Mouse (Mus musculus): ENCODE results near the gene Akap13. TPM values are rescaled to one million over a fixed set of nuclear protein-coding genes. Genes with fewer than 3 reads are reported as not detected.
"Not testable (repeated sequence)": the region's sequence is repeated elsewhere in the genome, so short reads cannot be mapped to it uniquely, and the experiment has no call there.

Akap13 gene
- total RNA-seq, 2 experiments from 2014 or later, result 61.0 to 79.5 TPM

DNA sequence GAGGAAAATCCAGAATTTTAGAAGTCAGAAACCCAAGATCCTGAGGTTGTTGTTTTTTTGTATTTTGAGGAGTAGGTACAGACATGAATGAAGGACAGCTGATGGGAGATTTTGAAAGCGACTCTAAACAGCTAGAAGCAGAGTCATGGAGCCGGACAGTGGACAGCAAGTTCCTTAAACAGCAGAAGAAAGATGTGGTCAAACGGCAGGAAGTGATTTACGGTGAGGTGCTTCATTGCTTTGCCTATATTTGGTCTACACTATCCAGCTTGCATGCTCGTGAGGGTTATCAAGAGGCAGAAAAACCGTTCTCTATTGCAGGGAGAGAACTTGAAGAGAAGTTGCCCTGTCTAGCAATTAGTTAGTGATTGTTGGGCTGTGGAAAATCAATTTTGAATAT is 270.6 kb downstream of the Akap13 start:
- intact Hi-C loops (cut with DNase I), result loop anchor here (2.0 kb wide), 1 partner anchor 25 kb away; no protein-coding TSS in a partner anchor
- no peak for DNase-seq (ENCODE audit: low spot score)

GRCm38 (mm10) chr7:75726867-75727266 is 271.5 kb downstream of the Akap13 start:
- no peak for DNase-seq (ENCODE audit: low spot score)
- intact Hi-C loops (cut with DNase I), result no loop called here

GRCm38 (mm10) chr7:75729652-75730051 is 274.3 kb downstream of the Akap13 start:
- DNase-seq (ENCODE audit: low spot score), result no peak
- intact Hi-C loops (cut with DNase I), result loop anchor here (5.0 kb wide), 1 partner anchor 87 kb away; no protein-coding TSS in a partner anchor

DNA sequence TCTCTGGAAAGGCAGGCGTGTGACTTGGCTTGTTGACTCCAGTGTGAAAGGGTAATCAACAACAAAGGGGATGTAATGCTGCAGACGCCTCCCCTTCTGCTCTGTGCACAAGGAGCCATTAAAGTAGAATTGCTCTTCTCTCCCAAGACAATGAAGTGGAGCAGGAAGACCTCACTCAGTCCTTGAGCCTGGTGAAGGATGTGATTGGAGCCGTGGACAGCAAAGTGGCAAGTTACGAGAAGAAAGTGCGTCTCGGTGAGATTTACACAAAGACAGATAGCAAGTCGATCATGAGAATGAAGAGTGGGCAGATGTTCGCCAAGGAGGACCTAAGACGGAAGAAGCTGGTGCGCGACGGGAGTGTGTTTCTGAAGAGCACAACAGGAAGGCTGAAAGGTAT is 274.9 kb downstream of the Akap13 start:
- no peak for DNase-seq (ENCODE audit: low spot score)
- intact Hi-C loops (cut with DNase I), result loop anchor here (5.0 kb wide), 1 partner anchor 88 kb away; no protein-coding TSS in a partner anchor

GRCm38 (mm10) chr7:75731951-75732350 is 276.6 kb downstream of the Akap13 start:
- no peak for DNase-seq (ENCODE audit: low spot score)
- intact Hi-C loops (cut with DNase I), result loop anchor here (5.0 kb wide), 1 partner anchor 90 kb away; no protein-coding TSS in a partner anchor

GRCm38 (mm10) chr7:75733166-75733565 is 277.8 kb downstream of the Akap13 start:
- intact Hi-C loops (cut with DNase I), result loop anchor here (5.0 kb wide), 1 partner anchor 91 kb away; no protein-coding TSS in a partner anchor
- DNase-seq (ENCODE audit: low spot score), result no peak

GRCm38 (mm10) chr7:75739075-75739725 is 283.9 kb downstream of the Akap13 start:
- DNase-seq (ENCODE audit: low spot score), result peak; percentile 14

DNA sequence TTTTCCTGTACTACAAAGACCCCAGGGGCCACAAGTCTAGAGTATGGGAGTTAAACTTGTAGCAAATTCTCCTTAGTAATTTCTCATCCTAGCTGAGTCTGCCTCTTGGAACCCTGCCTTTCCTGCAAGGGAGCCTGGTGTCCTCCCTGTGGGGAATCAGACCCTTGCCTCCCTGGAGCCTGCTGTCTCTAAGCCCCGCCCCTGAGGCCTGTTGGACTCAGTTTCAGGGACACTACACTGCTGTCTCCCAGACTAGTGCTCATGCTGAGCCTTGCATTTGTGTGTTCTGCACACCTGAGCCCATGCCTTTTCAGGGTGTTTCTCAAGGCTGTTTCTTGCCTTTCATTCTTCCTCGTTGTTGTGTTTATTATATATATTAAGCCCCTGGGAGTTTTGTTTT is 289.2 kb downstream of the Akap13 start:
- no peak for DNase-seq (ENCODE audit: low spot score)
- intact Hi-C loops (cut with DNase I), result loop anchor here (5.0 kb wide), 1 partner anchor 83 kb away; no protein-coding TSS in a partner anchor

More at GRCm38 (mm10) chr7:75739075-75739725, 283.9 kb downstream of the Akap13 start:
- intact Hi-C loops (cut with DNase I), result loop anchor here (2.0 to 5.0 kb wide), 2 partner anchors 142 to 172 kb away; no protein-coding TSS in a partner anchor

DNA sequence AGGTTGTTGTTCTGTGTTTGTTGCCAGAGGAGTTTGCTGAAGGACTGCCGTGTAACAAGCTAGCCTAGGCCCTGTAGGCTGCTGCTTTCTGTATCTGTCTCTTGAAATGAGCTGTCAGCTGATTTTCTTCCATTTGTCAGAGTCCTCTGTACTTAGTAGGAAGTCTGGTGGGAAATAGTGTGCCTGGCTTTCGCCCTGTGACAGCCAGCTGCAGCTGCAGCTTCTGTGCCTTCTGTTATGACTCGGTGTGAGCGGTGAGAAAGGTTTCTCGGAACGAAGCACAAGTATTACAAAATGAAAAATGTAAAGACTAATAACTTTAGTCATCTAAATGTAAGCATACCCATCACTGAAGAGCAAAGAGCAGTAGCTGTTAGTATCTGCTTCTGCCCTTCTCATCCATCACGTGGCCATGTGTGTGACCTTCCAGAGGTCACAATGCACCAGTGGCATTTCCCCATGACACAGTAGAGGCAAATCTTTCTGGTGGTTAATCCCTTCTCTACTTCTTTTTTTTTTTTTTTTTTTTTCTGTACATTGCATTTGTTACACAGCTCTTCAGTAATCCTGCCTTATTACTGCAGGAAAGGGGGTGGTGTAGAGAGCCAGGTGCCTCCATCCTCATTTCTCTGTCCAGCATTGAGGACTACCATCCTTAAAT is 289.8 kb downstream of the Akap13 start:
- no peak for DNase-seq (ENCODE audit: low spot score)
- intact Hi-C loops (cut with DNase I), result loop anchor here (5.0 kb wide), 1 partner anchor 82 kb away; no protein-coding TSS in a partner anchor

DNA sequence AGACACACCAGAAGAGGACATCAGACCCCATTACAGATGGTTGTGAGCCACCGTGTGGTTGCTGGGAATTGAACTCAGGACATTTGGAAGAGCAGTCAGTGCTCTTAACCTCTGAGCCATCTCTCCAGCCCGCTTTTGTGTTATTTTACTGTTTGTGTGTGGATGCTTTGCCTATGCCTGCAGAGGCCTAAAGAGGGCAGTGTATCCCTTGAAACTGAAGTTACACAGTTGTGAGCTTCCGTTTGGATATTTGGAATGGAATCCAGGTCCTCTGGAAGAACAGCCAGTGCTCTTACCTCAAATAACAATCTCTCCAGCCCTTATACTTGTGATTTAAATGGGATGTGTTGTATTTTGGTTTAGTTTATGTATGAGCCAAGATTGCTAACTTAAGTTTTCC is 290.6 kb downstream of the Akap13 start:
- intact Hi-C loops (cut with DNase I); DNase-seq (ENCODE audit: low spot score): not testable (repeated sequence)

DNA sequence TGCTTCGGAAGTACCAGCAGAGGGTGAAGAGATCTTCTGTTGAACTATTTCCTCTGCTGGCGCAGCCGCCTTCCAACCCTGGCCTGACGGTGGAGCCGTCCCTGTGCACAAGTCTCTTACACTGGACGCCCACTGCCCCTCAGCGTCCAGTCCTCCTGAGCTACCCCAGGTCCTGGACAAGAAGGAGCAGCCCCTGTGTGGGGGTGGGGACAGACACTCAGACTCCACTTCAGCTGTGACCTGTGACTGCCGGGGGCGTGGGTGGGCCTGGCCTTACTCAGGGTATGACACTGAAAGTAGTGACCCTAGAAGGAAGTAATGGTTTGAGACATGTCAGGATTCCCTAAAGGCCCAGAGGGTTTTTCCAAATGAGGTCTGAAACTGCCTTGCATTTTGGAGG is 295.2 kb downstream of the Akap13 start:
- intact Hi-C loops (cut with DNase I), result no loop called here
- DNase-seq (ENCODE audit: low spot score), result no peak

DNA sequence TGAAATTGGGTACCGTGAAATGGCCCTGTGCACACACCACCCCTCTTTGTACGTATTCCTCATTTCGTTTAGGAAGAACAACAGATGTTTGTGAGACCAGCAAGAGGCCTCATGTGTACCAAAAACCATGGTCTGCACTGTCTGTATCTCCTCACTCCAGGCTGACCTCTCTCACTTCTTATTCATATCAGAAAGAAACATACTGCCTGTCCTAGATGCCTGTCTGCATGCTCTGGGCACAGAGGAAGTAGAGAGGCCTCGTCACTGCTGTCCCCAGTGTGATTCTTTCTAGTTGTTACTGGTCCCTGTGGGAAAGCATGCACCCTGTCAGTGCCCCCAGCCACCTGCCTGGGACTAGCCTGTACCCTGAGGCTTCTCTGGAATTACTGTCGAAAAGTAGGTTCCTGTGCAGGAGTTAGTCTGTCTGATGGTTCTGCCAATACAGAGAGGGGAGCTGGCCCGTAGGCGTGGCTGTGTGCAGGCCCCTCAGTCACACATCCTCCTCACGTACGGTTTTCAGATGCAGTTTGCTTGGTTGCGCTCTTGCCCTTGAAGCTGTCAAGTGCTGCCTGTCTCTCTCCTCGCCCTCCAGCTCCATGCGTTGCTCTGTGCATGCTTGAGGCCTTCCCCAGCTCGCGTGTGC is 295.9 kb downstream of the Akap13 start:
- DNase-seq (ENCODE audit: low spot score), result no peak
- intact Hi-C loops (cut with DNase I), result no loop called here

DNA sequence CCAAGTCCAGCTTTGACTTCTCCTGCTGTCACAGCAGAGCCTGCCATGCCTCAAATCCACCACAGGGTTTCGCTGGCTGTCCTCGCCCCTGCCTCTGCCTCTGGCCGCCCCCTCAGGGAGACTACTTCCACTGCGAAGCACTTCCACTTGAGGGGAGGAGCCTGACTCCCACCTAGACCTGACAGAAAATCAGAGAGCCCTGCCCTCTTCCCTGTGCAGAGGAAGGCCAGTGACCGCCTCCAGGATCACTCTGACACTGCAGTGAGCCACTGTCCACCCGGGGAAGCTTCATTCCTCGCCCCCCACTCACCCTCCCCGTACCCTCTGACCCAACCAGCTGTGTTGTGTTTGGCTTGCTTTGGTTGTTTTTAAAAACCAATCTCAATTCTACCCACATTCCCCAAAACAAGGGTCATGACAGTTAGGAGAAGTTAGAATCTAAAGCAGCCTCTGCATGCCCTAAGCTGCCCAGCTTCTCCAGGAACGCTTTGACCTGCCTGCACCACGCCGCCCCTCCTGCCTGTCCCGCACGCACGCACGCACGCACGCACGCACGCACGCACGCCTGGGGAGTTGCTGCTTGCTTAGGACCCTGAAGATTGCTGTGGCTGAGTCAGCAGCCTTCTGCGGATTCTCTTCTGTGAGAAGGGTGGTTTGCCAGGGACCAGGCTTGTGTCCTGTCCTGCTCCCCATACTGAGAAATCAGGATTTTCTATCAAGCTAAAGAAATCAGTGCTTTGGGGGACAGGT is 297.3 kb downstream of the Akap13 start:
- no peak for DNase-seq (ENCODE audit: low spot score)
- intact Hi-C loops (cut with DNase I), result no loop called here

- intact Hi-C loops (cut with DNase I), result no loop called here
- DNase-seq (ENCODE audit: low spot score), result no peak
Measured at GRCm38 (mm10) chr7:75753192-75753783, 298.0 kb downstream of the Akap13 start.

GRCm38 (mm10) chr7:75754587-75755499 is 299.5 kb downstream of the Akap13 start:
- no peak for DNase-seq (ENCODE audit: low spot score)
- intact Hi-C loops (cut with DNase I), result no loop called here

GRCm38 (mm10) chr7:75755861-75756449 is 300.6 kb downstream of the Akap13 start:
- intact Hi-C loops (cut with DNase I), result no loop called here
- DNase-seq (ENCODE audit: low spot score), result no peak

DNA sequence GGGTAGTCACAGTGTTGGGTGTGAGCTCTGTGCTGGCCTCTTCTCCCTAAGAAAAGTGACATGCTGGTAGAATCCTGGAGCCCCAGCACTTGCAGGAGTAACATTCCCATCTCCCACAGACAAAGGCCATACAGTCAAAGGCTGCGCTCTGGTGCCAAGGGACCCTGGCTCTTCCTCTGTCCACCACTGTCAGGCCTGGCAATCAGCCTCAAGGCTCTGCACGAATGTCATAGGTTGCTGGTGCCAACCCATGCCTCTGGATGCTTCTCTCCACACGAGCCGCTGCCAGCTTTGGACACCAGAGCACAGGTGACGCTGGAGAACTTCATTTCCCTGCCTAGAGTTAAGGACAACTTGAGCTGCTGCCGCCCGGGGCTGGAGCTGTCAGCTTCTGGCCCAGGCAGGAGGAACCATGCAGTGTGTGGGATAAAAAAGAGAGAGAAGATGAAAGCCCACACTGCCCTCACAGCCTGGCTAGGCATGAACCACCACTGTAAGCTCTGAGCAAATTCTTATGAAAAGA is 304.7 kb downstream of the Akap13 start:
- DNase-seq (ENCODE audit: low spot score), result no peak

More for the DNA sequence above, 304.7 kb downstream of the Akap13 start:
- intact Hi-C loops (cut with DNase I), result no loop called here
